Mouse (Mus musculus): ENCODE measurements around the gene Coasy.

DNA sequence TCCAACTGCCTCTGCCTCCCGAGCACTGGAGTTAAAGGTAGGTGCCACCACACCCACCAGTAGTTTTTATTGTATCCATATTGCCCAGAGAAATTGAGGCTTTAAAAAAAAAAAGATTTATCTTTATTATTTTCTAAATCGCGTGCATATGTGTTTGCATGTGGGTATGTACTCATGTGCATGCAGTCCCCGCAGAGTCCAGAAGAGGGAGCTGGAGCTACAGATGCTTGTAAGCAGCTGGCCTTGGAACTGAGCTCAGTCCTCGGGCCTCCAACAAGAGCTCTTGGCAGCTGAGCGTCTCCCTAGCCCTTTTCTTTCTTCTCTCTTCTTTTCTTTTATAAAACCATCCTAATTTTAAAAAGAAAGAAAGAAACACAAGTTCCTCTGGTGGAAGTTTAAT, 49.3 kb downstream of the Coasy start:
- TF ChIP-seq CTCF (conservative IDR thresholded peaks at IDR 0.05; ENCODE audit: low read length), result peak; percentile 96
- TF ChIP-seq NANOG (IDR thresholded peaks at IDR 0.05; ENCODE audit: borderline replicate concordance, low read length), result no peak
- TF ChIP-seq POU5F1 (IDR thresholded peaks at IDR 0.05; ENCODE audit: borderline replicate concordance, low read length), result no peak
